Comparison of ENCODE assay signal across 10 mouse cellular contexts in the genomic region with DNA sequence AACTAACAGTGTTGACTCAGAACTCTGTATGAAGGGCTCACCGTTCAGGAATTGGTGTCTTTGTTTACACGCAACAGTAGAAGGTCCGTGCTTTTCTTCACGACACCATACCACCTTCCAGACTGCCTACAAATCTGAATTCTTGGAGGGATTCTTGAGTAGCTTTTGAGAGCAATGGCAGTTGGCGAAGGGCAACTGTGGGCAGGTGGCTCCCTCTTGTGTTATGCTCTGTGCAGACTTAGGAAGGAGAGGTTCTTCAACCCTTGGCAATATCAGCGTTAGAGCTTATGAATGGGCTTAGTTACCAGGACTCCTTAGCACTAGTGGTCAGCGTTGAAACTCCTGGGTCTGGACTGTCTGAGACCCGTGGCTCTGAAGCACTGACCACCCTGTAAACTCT. TPM values are rescaled to one million over a fixed set of nuclear protein-coding genes. Genes with fewer than 3 reads are reported as not detected.
A peak's percentile ranks its signal among the peaks of the same experiment; 100 is the strongest.
DNase-seq lines count a peak whose midpoint lies in the region; ATAC-seq and TF ChIP-seq lines count a peak whose summit lies in the region.
"Had no signal": no experiment of that assay in that cellular context is flagged by ENCODE, and none has a peak within 500 bp of the region (broad histone marks: within the 10 kb centered on the region; RNA-seq: fewer than 3 reads in every experiment).

No protein-coding gene starts in this region.

- H3K9ac ChIP-seq in liver, embryonic 13.5 days = no peak overlapping the region
- no peak overlapping the region for H3K9ac ChIP-seq in stomach, postnatal 0 days (ENCODE audit: low read length)

- no peak for ATAC-seq in liver, embryonic 13.5 days (ENCODE audit: low read depth)
- ATAC-seq in stomach, postnatal 0 days (ENCODE audit: low FRiP score, low TSS enrichment) = peak; percentile 20; the same call in 1 of the 2 replicates

- intact Hi-C loops in left cerebral cortex, postnatal 10 days (cut with DNase I) = no loop called here

- no peak overlapping the region for H3K4me2 ChIP-seq in liver, embryonic 13.5 days
- no peak overlapping the region for H3K4me2 ChIP-seq in stomach, postnatal 0 days (replicated peaks; ENCODE audit: low read depth)

- 77% methylated on average over 8 of the region's 8 CpGs for WGBS in liver, embryonic 13.5 days (ENCODE audit: insufficient replicate concordance)
- 69% methylated on average over 8 of the region's 8 CpGs for WGBS in stomach, postnatal 0 days

- H3K27me3 ChIP-seq in liver, embryonic 13.5 days = no peaks in the 10 kb centered on the region
- no peaks in the 10 kb centered on the region for H3K27me3 ChIP-seq in stomach, postnatal 0 days (ENCODE audit: control insufficient read depth, insufficient read depth, low read length)

- no peak overlapping the region for H3K4me3 ChIP-seq in liver, embryonic 13.5 days (replicated peaks)
- H3K4me3 ChIP-seq in stomach, postnatal 0 days (ENCODE audit: low read depth, low read length) = no peak overlapping the region
- H3K4me3 ChIP-seq: heart, embryonic 10.5 days had no signal

- DNase-seq in heart, postnatal 4 days = peak; percentile 14
- DNase-seq in heart, adult 9 months (ENCODE audit: low spot score in 2 of 2) = no peak
- DNase-seq in urinary bladder, postnatal 14 days (ENCODE audit: low spot score) = peak; percentile 44
- no peak for DNase-seq in urinary bladder, postnatal 36 days (ENCODE audit: low spot score in 2 of 2)
- DNase-seq in liver, embryonic 13.5 days = peak; percentile 57
- DNase-seq in stomach, postnatal 0 days (ENCODE audit: low spot score) = peak; percentile 64
- DNase-seq in left cerebral cortex, adult 8-10 months (ENCODE audit: low spot score in 2 of 2) = no peak
- DNase-seq in left cerebral cortex, postnatal 10 days (ENCODE audit: extremely low spot score in 1 of 2, low spot score in 2 of 2) = no peak
- DNase-seq: right cerebral cortex, postnatal 25 days had no signal

- no peaks in the 10 kb centered on the region for H3K9me3 ChIP-seq in liver, embryonic 13.5 days (replicated peaks)
- no peaks in the 10 kb centered on the region for H3K9me3 ChIP-seq in stomach, postnatal 0 days (ENCODE audit: control insufficient read depth, low read length)
- H3K9me3 ChIP-seq: heart, embryonic 10.5 days had no signal

- peaks cover 42% of the 10 kb centered on the region for H3K36me3 ChIP-seq in liver, embryonic 13.5 days
- H3K36me3 ChIP-seq in stomach, postnatal 0 days (ENCODE audit: control insufficient read depth, insufficient read depth, low read length) = peaks cover 5% of the 10 kb centered on the region

- H3K4me1 ChIP-seq in liver, embryonic 13.5 days (replicated peaks) = peaks cover 64% of the 10 kb centered on the region
- peaks cover 4% of the 10 kb centered on the region; the same call in 1 of the 2 replicates for H3K4me1 ChIP-seq in stomach, postnatal 0 days (replicated peaks; ENCODE audit: control insufficient read depth, insufficient read depth)

- H3K27ac ChIP-seq in liver, embryonic 13.5 days = peak overlapping the region; percentile 100
- no peak overlapping the region for H3K27ac ChIP-seq in stomach, postnatal 0 days (replicated peaks)
- H3K27ac ChIP-seq: heart, embryonic 10.5 days had no signal

- TF ChIP-seq CTCF in stomach, postnatal 0 days (IDR thresholded peaks at IDR 0.05; ENCODE audit: low read depth) = peak; percentile 76

- no peak for TF ChIP-seq EP300 in stomach, postnatal 0 days (optimal IDR thresholded peaks at IDR 0.05)

RNA-seq across cellular contexts. Expression of a gene that starts 9.7 kb away (rescaled TPM):
- total RNA-seq in heart, postnatal 4 days (2021) = 10 to 100 TPM; 36.9 to 37.8 TPM
- 133 and 143 TPM in 2 replicates for polyA plus RNA-seq in liver, embryonic 13.5 days (2015; fragmentation: Nextera tagmentation; extraction: Ambion mirVana)
- 14.7 and 15.2 TPM in 2 replicates for polyA plus RNA-seq in stomach, postnatal 0 days (2015; fragmentation: Nextera tagmentation; extraction: Ambion mirVana)
- 10 to 100 TPM; 19.2 to 21.4 (median 20.1) TPM for total RNA-seq in left cerebral cortex, adult 8-10 months (2022)
- total RNA-seq in left cerebral cortex, postnatal 10 days (2021) = 10 to 100 TPM; 16.4 to 20.0 TPM

RNA-seq across cellular contexts. Expression of a gene that starts 28.6 kb away (rescaled TPM):
- total RNA-seq in heart, postnatal 4 days (2021) = 10 to 100 TPM; 27.5 to 29.9 TPM
- polyA plus RNA-seq in liver, embryonic 13.5 days (2015; fragmentation: Nextera tagmentation; extraction: Ambion mirVana) = 28.6 and 29.9 TPM in 2 replicates
- 18.0 and 21.0 TPM in 2 replicates for polyA plus RNA-seq in stomach, postnatal 0 days (2015; fragmentation: Nextera tagmentation; extraction: Ambion mirVana)
- total RNA-seq in left cerebral cortex, adult 8-10 months (2022) = 10 to 100 TPM; 22.1 to 23.0 (median 22.5) TPM
- total RNA-seq in left cerebral cortex, postnatal 10 days (2021) = 10 to 100 TPM; 23.7 to 25.2 TPM

RNA-seq across cellular contexts. Expression of a gene that starts 28.7 kb away (rescaled TPM):
- 10 to 100 TPM; 10.8 to 11.1 TPM for total RNA-seq in heart, postnatal 4 days (2021)
- polyA plus RNA-seq in liver, embryonic 13.5 days (2015; fragmentation: Nextera tagmentation; extraction: Ambion mirVana) = 2.5 and 4.0 TPM in 2 replicates
- 1.2 and 1.6 TPM in 2 replicates for polyA plus RNA-seq in stomach, postnatal 0 days (2015; fragmentation: Nextera tagmentation; extraction: Ambion mirVana)
- total RNA-seq in left cerebral cortex, adult 8-10 months (2022) = 10 to 100 TPM; 11.1 to 12.9 (median 12.1) TPM
- 10 to 100 TPM; 11.3 to 11.5 TPM for total RNA-seq in left cerebral cortex, postnatal 10 days (2021)

RNA-seq across cellular contexts. Expression of a gene that starts 43.5 kb away (rescaled TPM):
- 10 to 100 TPM; 20.1 to 21.5 TPM for total RNA-seq in heart, postnatal 4 days (2021)
- 23.4 and 26.9 TPM in 2 replicates for polyA plus RNA-seq in liver, embryonic 13.5 days (2015; fragmentation: Nextera tagmentation; extraction: Ambion mirVana)
- polyA plus RNA-seq in stomach, postnatal 0 days (2015; fragmentation: Nextera tagmentation; extraction: Ambion mirVana) = 8.2 and 8.5 TPM in 2 replicates
- total RNA-seq in left cerebral cortex, adult 8-10 months (2022) = 10 to 100 TPM; 23.7 to 29.5 (median 26.1) TPM
- 10 to 100 TPM; 24.8 to 25.4 TPM for total RNA-seq in left cerebral cortex, postnatal 10 days (2021)

Comparison
In these comparisons a context has a peak if more than half of its experiments do, and no peak if none do; other contexts are left out.
1. DNase-seq: peak in heart, postnatal 4 days (single experiment), urinary bladder, postnatal 14 days (single experiment), liver, embryonic 13.5 days (single experiment) and stomach, postnatal 0 days (single experiment); none in heart, adult 9 months (0 of 2), urinary bladder, postnatal 36 days (0 of 2), left cerebral cortex, adult 8-10 months (0 of 2) and left cerebral cortex, postnatal 10 days (0 of 2).